Mouse (Mus musculus) kidney, adult 2 months (tissue): ENCODE results near the gene Gm853.

Source experiments
- CTCF ChIP-seq: fragments of 200-500 bp; conservative IDR thresholded peaks from 2 replicates; pipeline ENCODE4 v1.5.1; 2011; ENCODE audit warnings: low read depth, mild to moderate bottlenecking, control low read depth, low read length, moderate library complexity, mixed read lengths; ENCODE audit not compliant: insufficient read depth, insufficient read length
- POLR2A ChIP-seq: fragments of 200-500 bp; IDR thresholded peaks from one replicate; pipeline ENCODE4 v1.6.1; 2011; ENCODE audit warnings: low read depth, low read length, control low read depth

DNA sequence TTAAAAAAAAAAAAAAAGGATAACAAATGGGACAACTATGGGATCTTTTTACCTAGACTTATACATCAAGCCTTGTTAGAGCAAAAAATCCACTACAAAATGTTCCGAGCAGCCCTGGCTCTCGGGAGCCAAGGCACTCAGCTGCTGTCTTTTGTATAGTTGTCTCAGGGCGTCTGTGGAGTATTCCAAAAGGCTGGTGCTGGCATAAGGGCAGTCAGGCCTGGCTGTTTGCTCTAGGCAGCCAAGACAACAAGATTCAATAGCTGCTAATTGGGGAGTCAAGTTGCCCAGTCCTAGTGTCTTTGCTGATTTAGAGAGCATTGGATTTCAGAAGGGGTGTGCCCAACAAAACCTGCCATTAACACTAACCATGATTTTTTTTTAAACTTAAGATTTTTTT lies 26.4 kb upstream of the Gm853 start:
- no peak for TF ChIP-seq CTCF
- TF ChIP-seq POLR2A = no peak
